Mouse (Mus musculus) frontal cortex, postnatal 25 days (tissue): ENCODE measurements around the gene Svop.
A peak's percentile ranks its signal among the peaks of the same experiment; 100 is the strongest.

Experiments used
- DNase-seq, 2 experiments: peaks; one replicate each; pipeline ENCODE4 v3.0.0; 2022; ENCODE audit warnings: low spot score in 2 of 2

Gene Svop

GRCm38 (mm10) chr5:114091057-114091807 is at the start of gene Svop:
Gene Svop, minus strand, starts transcription at chr5:114091570.
- DNase-seq, result peak; percentile 55 to 60

DNA sequence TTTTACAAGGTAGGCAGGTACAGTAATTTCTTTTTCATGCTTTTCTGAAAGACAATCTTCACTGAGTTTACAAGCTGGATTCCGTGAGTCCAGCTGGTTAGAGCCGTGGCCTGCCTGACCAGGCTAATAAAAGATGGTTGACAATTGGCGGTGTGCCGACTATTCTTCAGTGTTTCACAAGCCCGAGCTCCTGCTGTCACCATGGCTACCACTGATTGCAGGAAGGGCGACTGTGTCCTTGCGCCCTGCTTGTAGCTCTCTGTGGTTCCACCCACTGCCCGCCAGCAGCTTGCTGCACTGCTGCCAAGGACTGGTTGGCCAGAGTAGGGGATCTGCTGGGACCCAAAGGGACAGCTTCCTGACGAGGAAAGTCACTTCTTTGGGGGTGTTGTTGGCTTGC is 47.8 kb upstream of the Svop start:
- DNase-seq, result peak; percentile 46 to 55

DNA sequence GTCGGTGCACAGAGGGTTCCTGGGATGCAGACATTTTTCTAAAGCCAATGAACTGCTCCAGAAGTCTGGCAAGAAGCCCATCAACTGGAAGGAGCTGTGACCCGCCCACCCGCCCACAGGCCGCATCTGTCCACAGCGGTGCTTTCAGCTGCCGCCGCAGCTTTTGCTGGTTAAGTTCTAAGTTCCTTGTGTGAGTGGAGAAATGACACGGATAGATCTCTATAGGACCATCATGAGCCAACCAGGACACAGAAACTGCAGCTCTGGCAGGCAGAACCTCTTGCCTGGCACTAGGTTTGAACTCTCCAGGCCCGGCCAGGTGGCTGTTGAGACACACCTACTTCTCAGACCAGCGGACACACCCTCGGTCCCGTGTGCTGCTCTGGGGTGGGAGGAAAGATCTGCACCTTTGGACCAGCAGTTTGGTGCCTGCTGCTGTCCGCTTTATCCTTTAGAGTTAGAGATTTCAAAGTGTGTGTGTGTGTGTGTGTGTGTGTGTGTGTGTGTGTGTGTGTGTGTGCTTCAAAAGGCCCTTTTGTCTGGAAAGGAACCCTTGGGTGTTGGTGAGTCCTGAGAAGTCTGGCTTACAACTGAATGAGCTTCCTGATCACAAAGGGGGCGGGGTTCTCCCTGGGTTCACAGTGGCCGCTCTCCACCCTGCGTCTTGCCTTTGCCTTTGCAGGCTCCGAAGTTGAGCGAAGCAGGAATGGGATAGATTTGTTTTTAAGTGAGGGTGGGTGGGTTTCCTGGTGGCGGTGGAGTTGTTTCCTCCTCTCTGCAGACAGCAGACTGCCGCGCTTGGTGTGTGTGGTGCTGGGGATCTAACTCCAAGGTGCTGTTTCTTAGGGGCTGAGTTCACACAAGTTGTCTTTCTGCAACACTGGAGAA is 47.2 kb upstream of the Svop start:
- DNase-seq, result no peak

DNA sequence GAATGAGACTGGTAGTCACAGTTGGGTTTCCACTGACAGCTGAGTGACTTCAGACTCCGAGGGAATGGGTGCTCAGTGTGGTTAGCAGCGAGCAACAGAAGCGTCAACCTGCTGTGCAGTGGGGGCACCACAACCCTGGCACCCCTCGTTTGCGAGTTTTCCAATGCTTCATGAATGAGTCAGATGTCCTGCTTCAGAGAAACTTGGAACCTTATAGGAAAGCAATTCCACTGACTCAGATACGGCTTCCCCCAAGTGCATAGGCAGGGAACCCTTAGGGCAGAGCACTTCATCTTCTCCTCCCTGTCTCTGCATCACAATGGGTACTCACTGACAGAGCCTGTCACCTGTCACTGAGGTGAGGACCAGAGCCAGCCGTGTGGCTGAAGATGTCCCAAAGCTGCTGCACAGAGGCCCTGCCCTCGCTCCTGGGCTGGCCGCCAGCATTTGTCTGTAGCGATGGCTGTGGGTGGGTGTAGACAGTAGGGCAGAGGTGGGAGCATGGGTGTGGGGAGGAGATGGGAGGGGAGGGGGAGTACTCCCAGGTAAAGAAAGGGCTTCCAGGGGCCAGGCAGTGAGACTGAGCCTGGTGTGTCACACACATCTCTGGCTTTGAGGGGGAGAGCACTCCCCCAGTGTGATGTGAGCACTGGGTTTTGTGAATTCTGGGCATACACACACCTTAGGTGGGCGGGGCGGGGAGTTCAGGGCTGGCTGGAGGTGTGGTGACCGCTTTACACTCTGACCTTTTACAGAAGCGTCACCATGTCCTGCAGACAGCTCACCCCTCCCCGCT is 46.3 kb upstream of the Svop start:
- no peak for DNase-seq

GRCm38 (mm10) chr5:114135516-114135915 is 44.1 kb upstream of the Svop start:
- DNase-seq, result no peak

GRCm38 (mm10) chr5:114134091-114134534 is 42.7 kb upstream of the Svop start:
- DNase-seq, result peak in 1 of 2 experiments; percentile 22

- DNase-seq, result no peak
Observed at GRCm38 (mm10) chr5:114132841-114133240, 41.5 kb upstream of the Svop start.

DNA sequence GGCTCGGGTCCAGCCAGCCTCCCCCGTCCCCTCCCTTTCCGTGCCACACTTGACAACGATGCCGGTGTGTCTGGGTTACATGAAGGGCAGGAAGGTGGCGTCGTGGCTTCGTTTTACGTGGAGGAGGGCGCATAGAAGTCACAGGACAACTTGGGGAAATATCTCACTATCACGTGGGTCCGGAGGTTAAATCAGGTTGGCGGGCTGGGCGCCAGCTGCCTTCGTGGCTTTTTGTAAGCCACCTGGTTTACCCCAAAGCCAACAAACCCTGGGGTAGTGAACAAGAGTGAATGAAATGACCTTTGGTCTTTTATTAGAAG is 40.1 kb upstream of the Svop start:
- DNase-seq, result no peak

GRCm38 (mm10) chr5:114130698-114131520 is 39.5 kb upstream of the Svop start:
- peak; percentile 87 for DNase-seq

DNA sequence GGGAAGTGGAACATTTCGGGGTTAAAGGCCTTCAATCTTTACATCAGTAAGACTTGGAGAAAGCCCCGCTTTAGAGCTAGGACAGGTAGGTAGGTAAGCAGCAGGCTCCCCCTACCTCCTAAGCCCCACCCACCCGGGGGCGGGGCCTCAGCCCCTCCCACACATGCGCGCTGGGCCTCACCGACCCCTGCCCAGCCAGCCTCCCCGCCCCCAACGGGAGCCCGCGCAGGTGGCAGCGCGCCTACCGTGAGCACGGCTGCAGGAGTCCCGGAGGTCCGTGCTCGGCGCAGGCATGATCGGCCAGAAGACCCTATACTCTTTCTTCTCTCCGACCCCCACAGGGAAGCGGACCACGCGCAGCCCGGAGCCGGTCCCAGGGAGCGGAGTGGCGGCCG is 38.8 kb upstream of the Svop start, which contains the start of gene Ung:
Ung (plus strand) TSS at position 176 of the 395 bp plus-strand sequence.
- no peak for DNase-seq

GRCm38 (mm10) chr5:114129550-114130210 is 38.3 kb upstream of the Svop start:
- DNase-seq, result no peak

DNA sequence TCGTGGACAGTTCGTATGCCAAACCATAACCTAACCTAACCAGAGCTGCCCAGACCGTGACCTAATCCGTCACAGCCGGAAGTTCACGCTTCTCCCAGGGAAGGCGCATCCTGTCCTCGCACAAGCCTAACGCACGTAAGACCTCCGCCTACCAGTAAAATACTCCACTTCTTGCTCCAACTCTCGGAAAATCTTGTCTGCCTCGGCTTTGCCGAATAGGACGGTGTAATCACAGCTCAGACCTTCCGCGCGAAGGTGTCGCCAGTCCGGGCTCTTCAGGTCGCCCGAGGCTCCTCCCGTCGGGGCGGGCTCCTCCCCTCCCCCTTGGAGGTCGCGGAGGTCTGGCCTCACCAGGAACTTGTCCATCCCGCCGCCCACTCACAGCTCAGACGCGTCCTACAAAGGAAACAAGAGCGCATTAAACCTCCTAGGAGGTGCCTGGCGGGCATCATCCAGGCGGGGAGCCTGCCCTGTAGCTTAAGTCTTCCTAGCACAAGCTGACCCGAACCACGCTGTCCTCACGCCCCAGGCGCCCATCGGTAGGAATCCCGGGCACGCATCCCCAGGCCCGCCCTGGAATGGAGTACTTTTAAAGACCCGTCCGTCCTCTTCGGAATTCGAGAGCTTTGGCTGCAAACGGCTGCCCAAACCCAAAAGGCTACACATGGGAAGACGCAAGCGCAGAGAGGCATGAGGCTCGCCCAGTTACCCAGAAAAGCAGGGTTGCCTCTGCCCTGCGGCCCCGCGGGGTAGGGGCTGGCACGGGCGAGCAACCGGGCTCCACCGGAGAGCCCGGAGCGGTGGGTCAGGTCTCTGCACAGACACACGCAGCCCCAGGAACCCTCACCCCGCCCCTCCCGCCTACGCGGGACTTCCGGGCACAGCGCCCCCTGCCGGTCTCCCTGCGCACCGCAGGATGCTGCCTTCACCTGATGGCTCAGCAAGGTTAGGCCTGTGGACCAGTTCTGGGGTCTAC is 36.3 kb upstream of the Svop start, which contains the start of gene Alkbh2:
Alkbh2 (minus strand) TSS at position 845 of the 976 bp plus-strand sequence.
- DNase-seq, result peak; percentile 63 to 66

DNA sequence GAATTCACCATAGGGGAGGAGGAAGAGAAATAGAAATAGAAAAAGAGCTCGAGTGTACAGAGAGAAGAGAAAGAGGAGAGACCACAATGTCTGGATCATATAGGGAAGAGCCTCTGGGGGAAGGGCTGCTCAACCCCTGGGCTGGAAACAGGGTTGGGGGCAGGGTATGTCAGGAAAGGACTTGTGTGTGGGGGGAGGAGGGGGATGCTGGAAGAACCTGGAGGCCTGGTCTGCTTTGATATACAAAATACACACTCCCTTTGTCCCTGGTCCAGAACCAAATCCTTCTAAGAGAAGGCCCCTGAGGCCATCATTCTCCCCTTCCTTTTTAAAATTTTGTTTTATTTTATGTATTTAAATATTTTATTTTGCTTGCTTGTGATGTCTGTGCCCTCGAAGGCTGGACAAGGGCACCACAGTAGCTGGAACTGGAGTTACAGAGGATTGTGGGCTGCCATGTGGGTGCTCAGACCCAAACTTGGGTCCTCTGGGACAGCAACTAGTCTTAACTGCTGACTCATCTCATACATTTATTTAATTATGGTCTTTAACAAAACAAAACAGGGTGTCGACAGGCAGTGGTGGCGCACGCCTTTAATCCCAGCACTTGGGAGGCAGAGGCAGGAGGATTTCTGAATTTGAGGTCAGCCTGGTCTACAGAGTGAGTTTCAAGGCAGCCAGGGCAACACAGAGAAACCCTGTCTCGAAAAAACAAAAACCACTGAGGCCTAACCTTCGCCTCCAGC is 35.3 kb upstream of the Svop start:
- DNase-seq, result no peak

DNA sequence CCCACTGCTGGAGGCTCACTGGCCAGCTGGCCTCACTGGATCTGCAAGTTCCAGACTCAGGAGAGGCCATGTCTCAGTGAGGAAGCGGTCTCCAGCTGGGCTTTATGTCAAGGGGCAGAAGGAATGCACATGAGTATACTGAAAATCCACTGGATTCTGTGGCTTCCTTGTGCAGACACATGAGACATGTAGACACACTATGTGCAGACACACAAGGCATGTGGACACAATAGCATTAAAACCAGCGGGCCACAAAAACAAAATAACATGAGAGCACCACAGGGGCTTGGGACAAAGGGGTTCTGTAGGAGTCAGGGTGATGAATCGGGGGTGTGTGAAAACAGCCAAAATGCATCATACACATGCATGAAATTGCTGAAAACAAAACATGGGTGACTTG is 34.6 kb upstream of the Svop start:
- no peak for DNase-seq

- DNase-seq, result no peak
Observed at GRCm38 (mm10) chr5:114119806-114120205, 28.4 kb upstream of the Svop start.

- no peak for DNase-seq
Observed at GRCm38 (mm10) chr5:114116586-114116985, 25.2 kb upstream of the Svop start.

DNA sequence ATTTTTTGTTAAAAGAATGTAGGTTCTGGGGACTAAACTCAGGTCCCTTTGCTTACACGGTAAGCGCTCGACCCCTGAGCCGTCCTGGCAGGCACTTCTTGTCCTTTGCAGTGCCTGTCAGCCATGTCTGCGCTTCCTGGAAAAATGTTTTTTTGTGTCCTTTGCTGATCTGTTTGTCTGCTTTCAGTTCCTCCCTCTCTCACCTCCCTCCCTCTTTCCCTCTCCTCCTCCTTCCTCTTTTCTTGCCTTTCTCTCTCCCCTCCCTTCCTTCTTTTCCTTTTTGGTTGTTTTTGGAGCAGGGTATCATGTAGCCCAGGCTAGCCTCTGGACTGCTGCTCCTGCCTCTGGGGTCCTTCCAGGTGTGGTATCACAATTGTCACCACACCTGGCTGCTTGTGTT is 23.7 kb upstream of the Svop start:
- no peak for DNase-seq

DNA sequence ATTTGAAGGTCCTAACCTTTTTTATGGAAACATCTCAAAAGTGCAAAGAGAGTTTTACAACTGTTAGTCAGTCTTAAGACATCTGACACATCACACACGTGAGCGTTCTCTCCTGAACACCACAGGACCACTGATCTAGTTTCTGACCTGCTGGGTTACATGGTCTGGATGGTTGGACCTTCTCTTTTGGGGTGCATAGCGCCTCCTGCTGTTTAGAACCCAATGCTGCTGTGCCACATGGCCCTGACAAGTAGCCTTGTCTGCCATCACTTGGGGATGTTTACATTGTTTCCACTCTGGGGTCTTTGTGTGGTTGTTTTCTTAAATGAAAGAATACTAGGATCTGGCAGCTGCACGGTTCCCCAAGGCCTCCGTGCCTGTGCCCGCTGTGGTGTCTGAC is 22.0 kb upstream of the Svop start:
- DNase-seq, result no peak
